Mouse (Mus musculus) ES-E14 (cell line): ENCODE results near the gene Adam11.

ENCODE experiments used
- HCFC1 ChIP-seq: IDR thresholded peaks from 2 replicates; pipeline ENCODE4 v1.6.1; 2012; ENCODE audit warnings: low read length, inconsistent platforms, borderline replicate concordance; ENCODE audit not compliant: insufficient read depth
- MAFK ChIP-seq: IDR thresholded peaks from 2 replicates; pipeline ENCODE4 v1.6.1; 2014; ENCODE audit warnings: mild to moderate bottlenecking, low read depth, low read length, inconsistent platforms; ENCODE audit not compliant: insufficient read depth
- ZC3H11A ChIP-seq: IDR thresholded peaks from 2 replicates; pipeline ENCODE4 v1.6.1; 2012; ENCODE audit warnings: low read depth, mild to moderate bottlenecking, inconsistent platforms, low read length, borderline replicate concordance

DNA sequence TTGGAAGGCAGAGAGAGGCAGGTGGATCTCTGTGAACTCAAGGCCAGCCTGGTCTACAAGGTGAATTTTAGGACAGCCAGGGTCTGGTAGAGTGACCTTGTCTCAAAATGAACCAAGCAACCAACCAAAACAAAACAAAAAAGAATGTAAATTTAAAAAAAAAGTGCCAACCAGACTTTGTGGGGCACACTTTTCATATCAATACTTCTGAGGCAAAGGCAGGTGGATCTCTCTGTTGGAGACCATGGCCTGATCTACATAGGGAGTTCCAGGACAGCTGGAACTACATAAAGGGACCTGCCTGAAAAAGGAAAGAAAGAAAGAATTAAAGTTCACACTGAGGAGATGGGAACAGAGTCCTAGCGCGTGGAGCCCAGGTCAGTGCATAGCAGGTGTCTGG, 65.2 kb downstream of the Adam11 start:
- TF ChIP-seq MAFK (no peak), HCFC1 (no peak), ZC3H11A (no peak)
